Mouse (Mus musculus) bone marrow, adult 2 months (tissue): ENCODE measurements around the gene Nkd1.

ENCODE experiments used
- CTCF ChIP-seq: fragments of 200-500 bp; IDR thresholded peaks from 2 replicates; pipeline ENCODE4 v1.5.1; 2011; ENCODE audit warnings: low read length, control low read depth; ENCODE audit not compliant: control insufficient read depth, insufficient read depth
- POLR2A ChIP-seq: fragments of 200-500 bp; IDR thresholded peaks from 2 replicates; pipeline ENCODE4 v1.6.1; 2011; ENCODE audit warnings: low read depth, mild to moderate bottlenecking, control low read depth, low read length, borderline replicate concordance; ENCODE audit not compliant: control insufficient read depth

- TF ChIP-seq CTCF (no peak), POLR2A (no peak)
Observed at GRCm38 (mm10) chr8:88588205-88588889, 67.2 kb downstream of the Nkd1 start.
